Mouse (Mus musculus) cerebellum, adult (tissue): ENCODE measurements at regions not wholly inside any gene's neighbourhood (a gene's known extent, or its start where the extent isn't known, plus 50 kb on each side); places are given as distances from the start of the nearest gene placed in this dataset.

ENCODE experiments used
- ATAC-seq: cut with Nextera tagmentation; 2 replicates; pipeline ENCODE4 v1.9.2; 2017; ENCODE audit warnings: mild to moderate bottlenecking, moderate library complexity, mixed read lengths; ENCODE audit not compliant: insufficient number of reproducible peaks, low FRiP score, low TSS enrichment

DNA sequence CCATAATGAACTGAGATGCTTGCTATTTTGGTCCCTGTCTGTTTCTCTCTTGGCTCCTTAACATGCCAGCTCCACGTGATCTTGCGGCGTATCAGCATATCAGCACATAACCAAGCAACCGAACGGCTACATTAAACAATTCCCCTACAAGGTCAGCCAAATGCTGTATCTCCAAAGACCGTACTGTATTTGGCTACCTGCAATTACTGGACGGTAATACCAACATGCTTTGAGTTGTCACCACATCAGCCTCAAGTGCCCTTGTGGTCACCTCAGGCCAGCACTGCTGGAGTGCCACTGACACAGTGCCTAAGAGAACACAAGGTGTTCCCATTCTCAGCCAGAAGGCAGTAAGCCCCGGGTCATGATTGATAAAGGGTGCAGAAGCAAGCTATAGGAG lies 70.2 kb downstream of the Dyrk2 start:
- no peak for ATAC-seq

- no peak for ATAC-seq
Measured at GRCm38 (mm10) chr10:118803922-118804557, 66.0 kb downstream of the Dyrk2 start.

GRCm38 (mm10) chr10:118804574-118804973 lies 65.4 kb downstream of the Dyrk2 start:
- ATAC-seq, result no peak
